Mouse (Mus musculus) gonadal fat pad, adult 2 months (tissue): ENCODE results near the gene 2310061I04Rik. TPM values are rescaled to one million over a fixed set of nuclear protein-coding genes. Genes with fewer than 3 reads are reported as not detected.

Experiments
- polyA plus RNA-seq: library from polyadenylated mRNA; depleted of rRNA; stranded (reverse); fragments of >200 nt; gene quantifications from 2 replicates; pipeline ENCODE4 v1.2.3, GENCODE M21; 2012; rRNA removed

Gene 2310061I04Rik
- polyA plus RNA-seq, 1 experiment, result 41.2 TPM

Other genes starting within 250 kb of the 2310061I04Rik start
- gene Vars2, start 229.8 kb downstream of the 2310061I04Rik start, polyA plus RNA-seq, result 16.6 and 21.5 TPM in 2 replicates
- 20.0 and 24.3 TPM in 2 replicates for gene Gtf2h4, start 223.7 kb downstream of the 2310061I04Rik start, polyA plus RNA-seq
- 53.2 and 61.8 TPM in 2 replicates for gene Ddr1, start 192.8 kb downstream of the 2310061I04Rik start, polyA plus RNA-seq
- 16.8 and 19.5 TPM in 2 replicates for gene Ier3, start 75.7 kb downstream of the 2310061I04Rik start, polyA plus RNA-seq
- gene Flot1, start 74.2 kb downstream of the 2310061I04Rik start, polyA plus RNA-seq, result 68.4 and 96.1 TPM in 2 replicates
- 245 and 297 TPM in 2 replicates for gene Tubb5, start 59.1 kb downstream of the 2310061I04Rik start, polyA plus RNA-seq
- gene Mdc1, start 55.9 kb downstream of the 2310061I04Rik start, polyA plus RNA-seq, result 8.2 and 10.0 TPM in 2 replicates
- 6.9 and 7.8 TPM in 2 replicates for gene Nrm, start 36.1 kb downstream of the 2310061I04Rik start, polyA plus RNA-seq
- 43.2 and 48.6 TPM in 2 replicates for gene Ppp1r18, start 31.8 kb downstream of the 2310061I04Rik start, polyA plus RNA-seq
- 49.9 and 52.4 TPM in 2 replicates for gene Dhx16, start 17.6 kb downstream of the 2310061I04Rik start, polyA plus RNA-seq
- gene Atat1, start 12.6 kb upstream of the 2310061I04Rik start, polyA plus RNA-seq, result 56.5 and 62.4 TPM in 2 replicates
- 86.1 and 110 TPM in 2 replicates for gene Mrps18b, start 19.0 kb upstream of the 2310061I04Rik start, polyA plus RNA-seq
- 31.1 and 35.8 TPM in 2 replicates for gene Ppp1r10, start 19.0 kb upstream of the 2310061I04Rik start, polyA plus RNA-seq
- gene Abcf1, start 72.3 kb upstream of the 2310061I04Rik start, polyA plus RNA-seq, result 57.2 and 59.9 TPM in 2 replicates
- 20.7 and 30.2 TPM in 2 replicates for gene Gnl1, start 82.4 kb upstream of the 2310061I04Rik start, polyA plus RNA-seq
- gene Prr3, start 82.8 kb upstream of the 2310061I04Rik start, polyA plus RNA-seq, result 18.7 and 21.4 TPM in 2 replicates
- 1.1 and 1.7 TPM in 2 replicates for gene H2-T24, start 123.1 kb upstream of the 2310061I04Rik start, polyA plus RNA-seq
- gene H2-T23, start 135.4 kb upstream of the 2310061I04Rik start, polyA plus RNA-seq, result 86.4 and 99.4 TPM in 2 replicates
- gene H2-T22, start 145.3 kb upstream of the 2310061I04Rik start, polyA plus RNA-seq, result 59.2 and 59.6 TPM in 2 replicates
- gene Gm6034, start 145.5 kb upstream of the 2310061I04Rik start, polyA plus RNA-seq, result 0.06 TPM in 1 of 2 replicates, not detected in the other
- 0.18 and 0.23 TPM in 2 replicates for gene Gm11127, start 160.9 kb upstream of the 2310061I04Rik start, polyA plus RNA-seq
- gene Gm19684, start 224.2 kb upstream of the 2310061I04Rik start, polyA plus RNA-seq, result 0.08 and 0.19 TPM in 2 replicates
- gene Gm7030, start 232.0 kb upstream of the 2310061I04Rik start, polyA plus RNA-seq, result not detected in 2 replicates